Mouse (Mus musculus) liver, embryonic 11.5 days (tissue): ENCODE data around the gene Edem3. TPM values are rescaled to one million over a fixed set of nuclear protein-coding genes. Genes with fewer than 3 reads are reported as not detected.
"Not testable (repeated sequence)": the region's sequence is repeated elsewhere in the genome, so short reads cannot be mapped to it uniquely, and the experiment has no call there.

ENCODE experiments used
- ATAC-seq: fragments of 200-750 bp; cut with Nextera tagmentation; replicated peaks from 2 replicates; pipeline ENCODE4 v1.8.0; 2017; ENCODE audit warnings: moderate number of reproducible peaks, mild to moderate bottlenecking, moderate TSS enrichment, moderate library complexity; ENCODE audit not compliant: low FRiP score
- DNase-seq: peaks from one replicate; pipeline ENCODE4 v3.0.0-alpha.2; 2017; ENCODE audit warnings: low spot score
- H3K27ac ChIP-seq: fragments of 300-500 bp; sonication (generic); 2 replicates; pipeline ENCODE4 v1.5.1; 2014; ENCODE audit warnings: mild to moderate bottlenecking, low read depth, low read length, control low read depth
- H3K27me3 ChIP-seq: fragments of 300-500 bp; sonication (generic); replicated peaks from 2 replicates; pipeline ENCODE4 v1.6.1; 2014; ENCODE audit warnings: low read length, mixed read lengths; ENCODE audit not compliant: control insufficient read depth, insufficient read depth
- H3K36me3 ChIP-seq: fragments of 300-500 bp; sonication (generic); 2 replicates; pipeline ENCODE4 v1.6.1; 2014; ENCODE audit warnings: mild to moderate bottlenecking, low read length, moderate library complexity, mixed read lengths; ENCODE audit not compliant: control insufficient read depth, insufficient read depth
- H3K4me1 ChIP-seq: fragments of 300-500 bp; sonication (generic); replicated peaks from 2 replicates; pipeline ENCODE4 v1.6.1; 2014; ENCODE audit warnings: low read length, mixed read lengths; ENCODE audit not compliant: control insufficient read depth, insufficient read depth
- H3K4me2 ChIP-seq: fragments of 300-500 bp; sonication (generic); 2 replicates; pipeline ENCODE4 v1.6.1; 2014; ENCODE audit warnings: mild to moderate bottlenecking, control low read depth, moderate library complexity
- H3K4me3 ChIP-seq: fragments of 300-500 bp; sonication (generic); 2 replicates; pipeline ENCODE4 v1.5.1; 2014; ENCODE audit warnings: low read depth, low read length, control low read depth
- H3K9ac ChIP-seq: fragments of 300-500 bp; sonication (generic); 2 replicates; pipeline ENCODE4 v1.6.1; 2014; ENCODE audit warnings: low read depth, low read length, control low read depth
- H3K9me3 ChIP-seq: fragments of 300-500 bp; sonication (generic); 2 replicates; pipeline ENCODE4 v1.6.1; 2016; ENCODE audit warnings: low read length, inconsistent platforms, mixed read lengths; ENCODE audit not compliant: control insufficient read depth
- WGBS: fragments of 180-500 bp; shearing (Covaris S2); extraction: QIAGEN DNeasy Blood & Tissue Kit; methylation state at CpG from one replicate; pipeline ENCODE4 v1.1.7; 2014; 5-methylcytosine and 5-hydroxymethylcytosine counted together
- polyA plus RNA-seq: library from polyadenylated mRNA; unstranded; fragments of >200 nt; fragmentation: Nextera tagmentation; extraction: Ambion mirVana; gene quantifications from 2 replicates; pipeline ENCODE4 v1.2.1, GENCODE M21; 2014

Edem3 gene
- polyA plus RNA-seq, 1 experiment from 2014 or later, result 17.5 TPM

DNA sequence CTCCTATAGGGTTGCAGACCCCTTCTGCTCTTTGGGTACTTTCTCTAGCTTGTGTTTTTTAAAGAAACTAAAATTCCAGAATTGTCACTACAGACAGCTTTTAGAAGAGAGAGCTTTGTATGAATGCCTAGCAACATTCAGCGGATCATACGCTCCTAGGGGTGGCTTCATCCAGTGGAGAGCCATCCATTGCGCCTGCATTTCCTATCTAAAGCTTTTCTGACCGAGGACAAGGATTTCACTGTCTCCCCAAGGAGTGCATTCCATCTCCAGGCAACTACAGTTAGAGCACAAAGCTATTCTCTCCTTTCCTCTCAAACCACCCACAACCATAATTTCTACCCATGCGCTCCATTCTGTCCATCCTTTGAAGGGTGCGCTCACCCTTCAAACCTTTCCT lies 28.8 kb upstream of the Edem3 start:
- Histone ChIP-seq H3K4me1 (0 out of 2 replicates have a peak, but pooled peaks cover 2% of the 10 kb centered on the region), H3K27ac (no peak overlapping the region), H3K4me2 (no peak overlapping the region), H3K27me3 (no peaks in the 10 kb centered on the region), H3K36me3 (no peaks in the 10 kb centered on the region), H3K9ac (no peak overlapping the region), H3K4me3 (no peak overlapping the region), H3K9me3 (no peaks in the 10 kb centered on the region)
- WGBS, result 86% methylated on average over 6 of the region's 6 CpGs
- DNase-seq, result no peak
- ATAC-seq, result no peak

DNA sequence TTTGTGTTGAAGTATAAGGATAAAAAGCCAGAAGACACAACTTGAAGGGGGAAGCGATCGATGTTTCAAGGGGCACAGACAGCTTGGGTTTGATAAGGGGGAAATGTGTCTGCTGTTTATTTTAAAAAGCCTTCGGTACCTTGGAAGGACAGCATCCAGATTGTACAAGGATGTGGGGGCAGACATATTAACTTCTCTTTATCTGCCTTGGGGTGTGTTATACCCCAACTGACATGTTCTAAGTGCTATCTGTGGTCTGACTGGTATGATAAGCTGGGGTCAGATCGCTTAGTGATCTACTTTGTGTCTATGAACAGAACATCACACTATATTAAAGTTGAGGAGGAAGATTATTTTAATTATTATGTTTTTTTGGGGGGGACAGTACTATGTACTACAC lies 27.0 kb upstream of the Edem3 start:
- 0 out of 2 replicates have a peak, but pooled peaks cover 2% of the 10 kb centered on the region for H3K4me1 ChIP-seq
- ATAC-seq (no peak), DNase-seq (no peak)
- no peak overlapping the region for H3K4me3 ChIP-seq
- H3K9ac ChIP-seq, result no peak overlapping the region
- H3K9me3 ChIP-seq, result no peaks in the 10 kb centered on the region
- WGBS, result 48% methylated on average over 4 of the region's 4 CpGs
- H3K27ac ChIP-seq, result no peak overlapping the region
- no peaks in the 10 kb centered on the region for H3K36me3 ChIP-seq
- no peak overlapping the region for H3K4me2 ChIP-seq
- H3K27me3 ChIP-seq, result no peaks in the 10 kb centered on the region

DNA sequence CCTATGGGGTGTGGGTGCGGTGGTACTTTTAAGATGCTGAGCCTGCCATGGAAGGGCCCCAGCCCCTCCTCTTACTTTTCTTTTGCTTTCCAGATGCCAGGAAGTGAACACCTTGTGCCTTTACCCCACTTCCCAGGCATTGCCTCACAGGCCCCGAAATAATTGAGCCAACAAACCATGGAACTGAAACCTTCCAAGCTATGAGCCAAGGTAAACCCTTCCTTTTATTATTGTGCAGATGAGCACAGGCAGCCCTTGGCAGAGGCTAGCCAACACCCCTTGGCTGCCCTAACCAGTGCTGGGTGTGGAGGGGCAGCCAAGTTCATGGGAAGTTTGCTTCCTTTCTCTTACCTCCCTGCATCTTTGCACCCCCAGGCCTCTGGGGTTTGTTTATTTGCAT lies 18.0 kb upstream of the Edem3 start:
- ATAC-seq, result no peak
- H3K4me3 ChIP-seq, result no peak overlapping the region
- no peak overlapping the region for H3K27ac ChIP-seq
- no peaks in the 10 kb centered on the region for H3K27me3 ChIP-seq
- no peaks in the 10 kb centered on the region for H3K4me1 ChIP-seq
- H3K9me3 ChIP-seq, result no peaks in the 10 kb centered on the region
- H3K36me3 ChIP-seq, result no peaks in the 10 kb centered on the region
- H3K9ac ChIP-seq, result no peak overlapping the region
- DNase-seq, result no peak
- no peak overlapping the region for H3K4me2 ChIP-seq
- WGBS, result 75% methylated on average over 2 of the region's 2 CpGs

DNA sequence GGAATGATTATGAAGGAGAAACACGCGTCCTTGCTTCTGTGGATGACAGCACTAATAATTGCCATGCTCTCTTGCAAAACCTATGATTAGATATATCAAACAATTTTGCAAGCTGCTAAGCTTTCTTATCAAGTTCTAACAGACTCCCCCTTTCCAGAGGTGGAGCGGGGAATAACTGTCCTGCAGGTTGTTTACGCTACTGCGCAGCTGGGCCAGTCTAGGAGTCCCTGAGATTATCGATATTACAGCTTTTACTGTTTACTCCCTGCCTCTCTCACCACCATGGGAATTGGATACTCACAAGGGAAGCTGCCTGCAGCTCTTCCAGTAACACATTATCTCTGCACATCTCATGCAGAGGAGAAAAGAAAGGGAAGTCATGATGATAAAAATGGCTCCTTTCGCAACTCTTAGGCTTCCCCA lies 14.0 kb upstream of the Edem3 start:
- Histone ChIP-seq H3K27me3 (no peaks in the 10 kb centered on the region), H3K4me3 (no peak overlapping the region), H3K9ac (no peak overlapping the region), H3K4me2 (peak overlapping the region; percentile 19; the same call in 1 of the 2 replicates), H3K36me3 (no peaks in the 10 kb centered on the region), H3K4me1 (no peaks in the 10 kb centered on the region), H3K9me3 (no peaks in the 10 kb centered on the region), H3K27ac (no peak overlapping the region)
- WGBS, result 44% methylated on average over 7 of the region's 7 CpGs
- peak; percentile 92 for ATAC-seq
- no peak for DNase-seq

DNA sequence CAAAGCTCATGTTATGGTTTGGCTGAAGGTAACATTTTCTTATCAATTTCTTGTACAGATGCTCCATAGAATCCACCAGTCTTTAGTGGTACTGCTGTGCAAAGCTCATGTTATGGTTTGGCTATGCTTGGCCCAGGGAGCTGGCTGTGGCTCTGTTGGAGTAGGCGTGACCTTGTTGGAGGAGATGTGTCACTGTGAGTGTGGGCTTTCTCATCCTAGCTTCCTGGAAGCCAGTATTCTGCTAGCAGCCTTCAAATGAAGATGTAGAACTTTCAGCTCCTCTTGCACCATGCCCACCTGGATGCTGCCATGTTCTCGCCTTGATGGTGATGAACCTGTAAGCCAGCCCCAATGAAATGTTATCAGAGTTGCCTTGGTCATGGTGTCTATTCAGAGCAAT lies 5.3 kb upstream of the Edem3 start:
- not testable (repeated sequence) for H3K4me1 ChIP-seq, DNase-seq, H3K36me3 ChIP-seq, H3K4me2 ChIP-seq, H3K4me3 ChIP-seq, H3K27ac ChIP-seq, H3K27me3 ChIP-seq, ATAC-seq, H3K9ac ChIP-seq, H3K9me3 ChIP-seq
- WGBS, result 91% methylated on average over 2 of the region's 2 CpGs

DNA sequence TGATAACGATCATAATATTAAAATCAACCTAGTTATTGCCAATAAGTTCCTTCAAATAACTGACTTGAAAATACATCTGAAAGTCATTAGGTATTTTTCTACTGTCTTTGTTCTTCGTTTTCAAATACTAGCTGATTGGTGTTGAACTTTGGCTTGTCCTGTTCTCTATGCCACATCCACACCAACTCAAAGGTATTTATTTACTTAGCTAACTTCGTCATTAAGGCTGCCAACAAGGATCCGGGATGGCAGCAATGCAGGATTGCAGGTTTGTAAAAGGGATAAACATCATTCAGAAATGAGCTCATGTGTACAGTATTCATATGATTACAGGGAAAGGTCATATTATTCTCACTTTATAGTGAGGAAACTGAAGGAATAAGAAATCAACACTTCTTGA lies 2.2 kb upstream of the Edem3 start:
- H3K36me3 ChIP-seq, result no peaks in the 10 kb centered on the region
- WGBS, result 72% methylated on average over 4 of the region's 4 CpGs
- H3K27ac ChIP-seq, result no peak overlapping the region
- no peaks in the 10 kb centered on the region for H3K9me3 ChIP-seq
- no peak overlapping the region for H3K9ac ChIP-seq
- no peak overlapping the region for H3K4me2 ChIP-seq
- H3K27me3 ChIP-seq, result no peaks in the 10 kb centered on the region
- ATAC-seq (no peak), DNase-seq (no peak)
- no peak overlapping the region for H3K4me3 ChIP-seq
- H3K4me1 ChIP-seq, result peaks cover 23% of the 10 kb centered on the region

DNA sequence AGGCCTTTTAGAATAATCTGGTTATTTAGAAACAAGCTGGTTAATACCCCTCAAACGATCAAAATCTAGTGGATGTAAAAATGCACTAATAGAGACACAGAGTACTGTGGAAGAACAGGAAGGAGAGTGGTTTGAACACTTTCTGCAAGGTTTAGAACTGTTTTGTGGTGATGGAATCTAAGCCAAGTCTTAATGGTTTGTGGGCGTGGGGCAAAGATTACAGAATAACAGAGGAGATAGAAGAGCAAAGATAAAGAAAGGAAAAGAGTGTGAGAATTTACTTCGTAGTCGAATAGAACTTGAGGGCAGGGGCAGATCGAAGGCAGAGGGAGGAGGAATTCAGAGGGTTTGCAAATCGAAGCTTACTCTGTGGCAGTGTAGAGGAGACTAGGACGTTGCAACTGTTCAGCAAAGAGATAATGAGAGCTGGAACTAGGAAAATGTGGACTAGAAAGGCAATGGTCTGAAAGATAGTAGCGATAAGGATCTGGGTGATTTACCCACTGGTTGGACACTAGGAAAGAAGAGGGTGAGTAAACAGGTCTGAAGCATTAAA lies 1.7 kb upstream of the Edem3 start:
- 47% methylated on average over 8 of the region's 8 CpGs for WGBS
- ATAC-seq (no peak), DNase-seq (no peak)
- Histone ChIP-seq H3K27ac (0 out of 2 replicates have a peak overlapping the region, but pooled peaks have one; percentile 11), H3K4me1 (peaks cover 23% of the 10 kb centered on the region), H3K27me3 (no peaks in the 10 kb centered on the region), H3K9ac (no peak overlapping the region; the same call in 1 of the 2 replicates), H3K36me3 (no peaks in the 10 kb centered on the region), H3K4me3 (peak overlapping the region; percentile 94), H3K9me3 (no peaks in the 10 kb centered on the region), H3K4me2 (peak overlapping the region; percentile 63)

DNA sequence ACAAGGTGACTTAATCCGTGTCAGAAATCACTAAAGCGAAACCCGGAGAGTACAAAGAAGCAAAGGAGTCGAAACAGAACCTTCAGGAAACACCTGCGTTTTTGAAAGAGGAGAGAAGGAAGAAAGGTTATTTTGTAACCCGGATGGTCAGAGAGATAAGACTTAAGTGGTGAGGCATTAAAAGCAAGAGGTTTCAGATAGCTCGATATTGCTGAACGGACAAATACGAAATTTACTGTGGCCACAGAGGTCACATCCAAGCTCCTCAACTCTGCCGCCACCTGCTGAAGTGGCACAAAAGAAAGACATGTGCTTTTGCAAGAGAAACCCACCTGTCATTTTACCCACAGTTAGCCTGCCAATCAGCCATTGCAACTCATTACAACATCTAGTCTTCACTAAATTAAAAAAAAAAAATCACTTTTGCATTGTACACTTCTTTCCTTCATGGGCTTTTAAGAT lies 1.1 kb upstream of the Edem3 start:
- Histone ChIP-seq H3K27ac (0 out of 2 replicates have a peak overlapping the region, but pooled peaks have one; percentile 11), H3K9me3 (no peaks in the 10 kb centered on the region), H3K9ac (peak overlapping the region; percentile 30), H3K27me3 (no peaks in the 10 kb centered on the region), H3K4me1 (peaks cover 24% of the 10 kb centered on the region), H3K36me3 (no peaks in the 10 kb centered on the region), H3K4me3 (peak overlapping the region; percentile 94), H3K4me2 (peak overlapping the region; percentile 63)
- DNase-seq, result peak; percentile 36
- no peak for ATAC-seq
- WGBS, result 30% methylated on average over 10 of the region's 10 CpGs
